Mouse (Mus musculus) c-Kit-positive CD71-negative TER-119-negative erythroid progenitor cells, embryonic 14.5 days (primary cell): ENCODE measurements around the gene Ccdc107.

Experiments used
- DNase-seq: peaks from one replicate; pipeline ENCODE4 v3.0.0-alpha.2; 2013; ENCODE audit warnings: low read depth

Gene Ccdc107

DNA sequence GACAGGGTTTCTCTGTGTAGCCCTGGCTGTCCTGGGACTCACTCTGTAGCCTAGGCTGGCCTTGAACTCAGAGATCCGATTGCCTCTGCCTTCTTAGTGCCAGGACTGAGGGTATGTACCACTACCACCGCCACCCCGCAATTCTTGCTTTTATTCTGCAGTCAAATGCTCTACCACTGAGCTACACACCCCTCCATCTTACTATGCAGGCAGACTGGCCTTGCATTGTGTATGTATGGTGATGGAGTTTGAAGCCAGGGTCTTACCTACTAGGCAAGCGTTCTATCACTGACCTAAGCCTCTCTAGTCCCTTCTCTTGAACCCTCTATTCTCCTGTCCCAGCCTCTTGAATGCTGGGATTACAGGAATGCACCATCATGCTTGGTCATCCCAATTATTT lies 20.6 kb downstream of the Ccdc107 start:
- DNase-seq: no peak

DNA sequence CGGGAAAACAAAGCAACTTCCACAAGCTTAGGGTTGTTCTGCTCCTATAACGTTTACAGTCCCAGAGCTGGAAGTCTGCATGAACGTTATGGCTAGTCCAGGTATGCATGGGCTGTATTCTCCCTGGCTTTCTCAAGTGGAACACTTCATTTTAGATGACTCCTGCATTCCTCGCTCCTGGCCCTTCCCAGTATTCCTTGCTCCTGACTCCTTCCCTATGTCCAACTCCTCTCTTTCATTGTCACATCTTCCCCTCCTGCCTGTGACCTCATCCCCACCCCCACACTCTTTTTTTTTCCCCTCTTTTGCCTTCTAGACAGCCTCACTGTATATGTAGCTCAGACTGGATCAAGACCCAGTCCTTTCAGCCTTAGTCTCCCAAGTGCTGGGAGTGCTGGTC lies 21.1 kb downstream of the Ccdc107 start:
- DNase-seq: no peak

DNA sequence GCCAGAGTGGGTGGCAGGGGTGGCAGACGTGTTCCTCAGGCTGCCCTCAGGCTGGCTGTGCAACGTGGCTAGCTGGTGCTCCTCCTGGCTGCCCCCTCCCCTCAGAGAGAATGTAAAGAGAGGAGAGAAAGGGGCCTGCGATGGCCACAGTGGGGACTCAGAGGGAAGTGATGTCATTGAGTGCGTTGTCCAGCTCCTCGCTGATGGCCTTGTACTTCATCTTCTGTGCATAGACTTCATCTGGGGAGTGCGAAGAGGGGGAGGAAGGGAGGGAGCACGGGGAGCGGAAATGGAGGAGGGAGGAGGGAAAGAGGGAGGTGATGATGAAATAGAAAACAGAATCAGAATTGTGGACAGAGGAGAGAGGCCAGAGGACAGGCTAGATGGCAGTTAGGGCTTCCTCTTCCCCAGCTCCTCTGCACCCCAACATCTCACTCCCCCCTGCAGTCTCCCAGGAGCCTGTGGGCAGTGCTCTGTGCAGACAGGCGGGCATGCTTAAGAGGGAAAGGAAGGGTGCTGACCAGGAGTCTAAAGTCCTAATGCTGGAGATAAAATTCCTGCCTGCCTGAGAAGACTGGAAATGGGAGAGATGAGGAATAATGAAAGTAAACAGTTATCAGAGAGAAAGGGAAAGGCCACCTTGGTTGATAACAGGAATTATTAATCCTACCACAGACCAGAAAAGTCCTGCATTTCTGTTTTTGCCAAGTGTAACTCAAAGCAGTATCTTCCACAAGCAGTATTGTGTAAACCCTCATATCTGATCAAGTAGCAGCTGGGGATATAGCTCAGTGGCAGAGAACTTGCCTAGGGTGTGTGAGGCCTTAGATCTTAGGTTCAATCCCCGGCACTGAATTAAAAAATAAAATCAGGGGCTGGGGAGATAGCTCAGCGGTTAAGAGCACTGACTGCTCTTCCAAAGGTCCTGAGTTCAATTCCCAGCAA lies 23.3 kb downstream of the Ccdc107 start:
- no peak for DNase-seq

DNA sequence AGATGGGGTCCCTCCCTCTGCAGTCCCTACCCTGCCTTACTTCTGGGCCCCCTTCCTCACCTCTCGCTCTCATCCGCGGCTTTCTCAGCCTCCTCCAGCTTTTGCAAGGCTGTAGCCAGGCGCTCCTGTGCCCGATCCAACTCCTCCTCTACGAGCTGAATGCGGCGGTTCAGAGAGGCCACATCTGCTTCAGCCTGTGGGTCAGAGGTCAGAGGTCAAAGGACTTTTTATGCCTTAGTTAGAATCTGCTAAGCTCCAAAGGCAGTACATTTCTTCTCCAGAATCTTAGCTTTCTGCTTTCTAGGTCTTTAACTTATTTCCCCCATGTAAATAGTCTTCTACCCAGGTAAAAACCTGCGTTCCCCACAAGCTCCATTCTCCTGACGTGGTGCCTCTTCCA lies 26.9 kb downstream of the Ccdc107 start:
- no peak for DNase-seq

DNA sequence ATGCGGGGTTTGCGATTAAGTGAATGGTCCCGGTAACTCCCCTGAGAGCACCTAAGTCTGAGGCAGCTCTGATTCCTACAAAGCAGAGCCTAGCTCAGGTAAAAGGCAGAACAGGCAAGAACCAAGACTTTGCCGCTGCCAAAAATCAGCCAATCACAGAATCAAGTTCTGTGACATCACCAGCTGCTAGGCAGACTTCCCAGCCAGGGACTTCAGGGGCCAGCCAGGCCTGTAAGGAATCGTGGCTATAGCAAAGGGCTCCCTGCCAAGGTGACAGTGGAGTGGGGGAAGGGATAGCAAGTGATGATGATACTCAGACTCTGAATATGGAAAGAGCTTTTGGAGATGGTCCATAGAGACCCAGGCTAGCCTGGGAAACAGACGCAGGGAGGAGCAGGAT lies 27.3 kb downstream of the Ccdc107 start:
- DNase-seq: peak; percentile 76

DNA sequence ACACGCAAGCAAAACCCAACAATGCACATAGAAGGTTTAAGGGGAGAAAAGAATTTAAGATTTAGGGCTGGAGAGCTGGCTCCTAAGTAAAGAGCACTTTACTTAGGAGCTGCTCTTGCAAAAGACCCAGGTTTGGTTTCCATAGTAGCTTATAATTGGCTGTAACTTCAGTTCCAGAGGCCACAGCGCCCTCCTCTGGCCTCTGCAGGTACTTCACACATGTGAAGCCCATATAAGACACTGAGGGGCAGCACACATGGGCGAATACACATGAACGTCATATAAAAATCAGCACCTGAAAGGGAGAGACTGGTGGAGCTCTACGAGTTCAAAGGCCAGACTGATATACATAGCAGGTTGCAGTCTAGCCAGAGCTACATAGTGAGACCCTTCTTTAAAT lies 35.2 kb downstream of the Ccdc107 start:
- no peak for DNase-seq

DNA sequence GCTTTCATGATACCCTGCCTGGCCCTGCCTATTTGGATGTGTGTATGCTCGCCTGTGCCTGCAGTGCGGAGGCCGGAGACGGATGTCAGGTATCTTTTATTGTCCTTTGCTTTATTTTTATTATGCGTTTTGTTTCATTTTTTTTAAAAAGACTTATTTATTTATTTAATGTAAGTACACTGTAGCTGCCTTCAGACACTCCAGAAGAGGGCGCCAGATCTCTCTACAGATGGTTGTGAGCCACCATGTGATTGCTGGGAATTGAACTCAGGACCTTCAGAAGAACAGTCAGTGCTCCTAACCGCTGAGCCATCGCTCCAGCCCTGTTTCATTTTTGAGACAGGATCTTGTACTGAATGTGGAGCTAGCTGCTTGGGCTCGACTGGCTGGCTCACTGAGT lies 35.8 kb downstream of the Ccdc107 start:
- no peak for DNase-seq

DNA sequence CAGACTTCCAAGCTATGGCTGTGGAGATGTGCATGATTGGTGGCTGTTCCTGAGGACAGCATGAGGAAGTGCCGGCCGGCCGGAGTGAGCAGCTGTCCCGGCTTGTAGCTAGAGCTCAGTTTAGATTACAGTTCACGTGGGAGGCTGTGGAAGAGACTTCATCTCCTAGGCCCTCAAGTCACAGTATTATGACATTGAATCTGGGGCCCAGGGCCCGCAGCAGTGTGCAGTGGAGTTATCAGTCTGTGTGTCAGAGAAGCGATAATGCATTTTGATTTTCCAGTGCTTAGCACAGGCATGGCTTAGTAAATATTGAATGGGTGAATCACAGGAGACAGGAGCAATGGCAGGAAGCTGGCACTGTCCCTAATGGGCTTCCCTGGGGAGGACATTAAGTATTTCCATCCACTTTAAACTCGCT lies 37.4 kb downstream of the Ccdc107 start:
- no peak for DNase-seq

DNA sequence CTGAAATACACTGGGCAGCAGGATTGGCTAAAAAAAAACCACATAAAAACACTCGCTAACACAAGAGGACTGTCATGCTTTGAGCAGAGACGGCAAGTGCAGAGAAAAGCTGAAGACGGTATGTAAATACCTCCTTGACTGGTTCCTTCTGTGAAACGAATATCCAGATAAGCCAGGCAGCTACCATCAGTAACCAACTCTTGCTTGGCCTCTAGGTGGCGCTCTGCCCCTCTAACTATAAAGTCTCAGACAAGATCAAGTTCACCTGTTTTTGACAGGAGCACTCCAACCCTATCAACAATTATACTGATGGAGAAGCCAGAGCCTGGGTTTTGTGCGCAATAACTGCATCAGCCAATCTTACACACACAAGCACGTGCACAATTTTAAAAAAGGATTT lies 37.9 kb downstream of the Ccdc107 start:
- DNase-seq: peak; percentile 76

DNA sequence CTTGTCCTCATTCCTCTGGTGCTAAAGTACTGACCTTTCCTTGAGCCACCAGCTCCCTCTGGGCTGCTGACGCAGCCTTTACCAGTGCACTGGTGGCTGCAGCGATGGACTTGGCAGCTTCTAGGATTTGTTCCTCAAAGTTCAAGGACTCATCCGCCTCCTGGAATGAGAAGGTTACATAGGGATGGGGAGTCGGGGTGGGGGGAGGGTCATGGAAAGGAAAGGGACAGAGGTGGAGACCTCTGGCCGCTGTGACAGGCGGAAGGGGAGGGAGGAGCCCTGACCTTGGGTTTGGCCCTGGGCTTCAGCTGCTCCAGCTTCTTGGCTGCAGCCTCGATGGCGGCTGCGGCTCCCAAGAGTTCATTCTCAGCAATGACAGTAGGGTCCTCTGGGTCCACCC lies 40.6 kb downstream of the Ccdc107 start:
- no peak for DNase-seq

DNA sequence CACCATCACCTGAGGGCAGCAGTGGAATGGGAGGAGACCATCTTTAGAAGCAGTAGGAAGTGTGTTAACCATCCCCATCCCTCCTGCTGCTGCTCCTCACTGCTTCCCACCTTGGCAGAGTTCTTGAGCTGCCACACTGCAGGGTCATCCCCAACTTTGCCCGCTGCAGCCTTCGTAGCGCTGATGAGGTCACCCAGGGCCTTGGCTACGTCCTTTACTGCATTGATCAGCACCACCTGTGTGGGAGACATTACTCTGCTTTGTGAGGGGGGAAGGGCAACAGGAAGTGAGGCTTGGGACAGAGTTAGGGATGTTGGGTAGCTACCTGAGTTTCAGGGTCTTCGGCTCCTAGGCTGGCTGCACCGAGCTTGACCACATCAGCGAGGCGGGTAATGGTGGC lies 42.9 kb downstream of the Ccdc107 start:
- no peak for DNase-seq

DNA sequence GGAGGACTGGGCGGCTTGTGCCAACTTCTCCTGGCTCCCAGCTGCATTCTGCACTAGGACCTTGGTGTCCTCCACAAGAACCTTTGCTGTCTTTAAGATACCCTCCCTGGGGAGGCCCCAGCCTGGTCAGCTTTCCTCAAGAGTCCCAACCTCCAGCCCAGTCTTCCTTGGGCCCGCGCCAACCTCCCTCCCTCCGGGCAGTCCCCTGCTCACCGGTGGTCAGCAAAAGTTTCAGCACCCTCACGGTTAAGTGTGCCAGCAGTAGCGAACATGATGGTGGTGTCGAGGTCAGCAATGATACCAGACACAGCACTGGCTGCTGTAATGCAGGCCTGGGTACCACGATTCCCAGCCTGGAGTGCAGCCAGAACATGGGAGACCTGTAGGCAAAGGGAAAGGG lies 43.3 kb downstream of the Ccdc107 start:
- no peak for DNase-seq

DNA sequence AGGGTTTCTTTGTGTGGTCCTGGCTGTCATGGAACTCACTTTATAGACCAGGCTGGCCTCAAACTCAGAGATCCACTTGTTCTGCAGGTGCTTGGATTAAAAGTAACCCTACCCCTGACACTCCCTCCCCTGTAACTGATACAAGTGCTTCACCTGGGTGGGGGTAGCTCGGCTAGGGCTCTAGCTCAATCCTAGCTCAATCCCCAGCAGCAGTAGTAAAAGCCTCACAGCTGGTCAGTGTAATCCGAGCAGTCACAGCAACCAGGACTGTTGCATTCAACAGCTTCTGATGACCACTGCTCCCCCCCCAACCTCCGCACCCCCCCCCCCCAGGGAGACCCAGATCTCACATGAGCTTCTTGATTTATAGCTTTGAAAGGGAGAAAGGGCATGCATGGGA lies 49.3 kb downstream of the Ccdc107 start:
- DNase-seq: no peak
